Mouse (Mus musculus) adrenal gland, postnatal 10 days (tissue): Measurements from ENCODE around the gene Trib3. TPM values are rescaled to one million over a fixed set of nuclear protein-coding genes. Genes with fewer than 3 reads are reported as not detected.
"Not testable (repeated sequence)": the region's sequence is repeated elsewhere in the genome, so short reads cannot be mapped to it uniquely, and the experiment has no call there.

Experiments used
- DNase-seq: peaks from one replicate; pipeline ENCODE4 v3.0.0; 2021; ENCODE audit warnings: mixed read lengths
- total RNA-seq, 2 experiments: library from RNA; stranded (reverse); gene quantifications; 2 replicates each; pipeline ENCODE4 v1.2.3; 2021

Gene Trib3
- total RNA-seq, 2 experiments from 2014 or later = 4.6 to 6.8 TPM

GRCm38 (mm10) chr2:152312996-152313395, 30.8 kb downstream of the Trib3 start:
- no peak for DNase-seq

- DNase-seq = no peak
These were observed 36.6 kb downstream of the Trib3 start for GRCm38 (mm10) chr2:152307186-152307585.

- DNase-seq = no peak
These were observed 38.4 kb downstream of the Trib3 start for GRCm38 (mm10) chr2:152305480-152305879.

GRCm38 (mm10) chr2:152303781-152304180, 40.1 kb downstream of the Trib3 start:
- DNase-seq = no peak

GRCm38 (mm10) chr2:152302862-152303261, 41.0 kb downstream of the Trib3 start:
- DNase-seq = no peak

- DNase-seq = peak; percentile 36
These were observed 49.3 kb downstream of the Trib3 start for GRCm38 (mm10) chr2:152294541-152294940.

- DNase-seq = peak; percentile 94
These were observed 49.9 kb downstream of the Trib3 start, which contains the start of gene Tbc1d20 for GRCm38 (mm10) chr2:152293727-152294475. Tbc1d20 (plus strand) TSS chr2:152293828.

- DNase-seq = no peak
These were observed 50.6 kb downstream of the Trib3 start for GRCm38 (mm10) chr2:152293179-152293726.

GRCm38 (mm10) chr2:152292475-152292874, 51.4 kb downstream of the Trib3 start:
- DNase-seq = no peak

GRCm38 (mm10) chr2:152289623-152290022, 54.2 kb downstream of the Trib3 start:
- not testable (repeated sequence) for DNase-seq

- DNase-seq = no peak
These were observed 55.8 kb downstream of the Trib3 start for GRCm38 (mm10) chr2:152288046-152288445.

- no peak for DNase-seq
These were observed 56.3 kb downstream of the Trib3 start for GRCm38 (mm10) chr2:152287560-152287959.

Other genes with a start within 250 kb of the Trib3 start
- 100 to 1,000 TPM in 1 of 2 experiments, 10 to 100 TPM in 1; 48.5 to 177 TPM for gene Srxn1, start 238.5 kb downstream of the Trib3 start, total RNA-seq
- 10 to 100 TPM; 22.8 to 28.8 TPM for gene Tcf15, start 200.5 kb downstream of the Trib3 start, total RNA-seq
- 100 to 1,000 TPM in 1 of 2 experiments, 10 to 100 TPM in 1; 96.6 to 109 TPM for gene Csnk2a1, start 117.2 kb downstream of the Trib3 start, total RNA-seq
- gene Tbc1d20, start 50.2 kb downstream of the Trib3 start, total RNA-seq = 100 to 1,000 TPM; 134 to 144 TPM
- gene Rbck1, start 11.4 kb downstream of the Trib3 start, total RNA-seq = 100 to 1,000 TPM in 1 of 2 experiments, 10 to 100 TPM in 1; 92.9 to 124 TPM
- gene Nrsn2, start 32.6 kb upstream of the Trib3 start, total RNA-seq = 1 to 10 TPM; 1.8 to 2.8 TPM
- gene Sox12, start 54.0 kb upstream of the Trib3 start, total RNA-seq = 10 to 100 TPM; 15.7 to 22.7 TPM
- 10 to 100 TPM in 1 of 2 experiments, 1 to 10 TPM in 1; 9.4 to 11.1 TPM for gene Zcchc3, start 71.0 kb upstream of the Trib3 start, total RNA-seq
- under 1 TPM; 0.42 to 0.79 TPM for gene 6820408C15Rik, start 71.6 kb upstream of the Trib3 start, total RNA-seq
- gene Defb23, start 120.6 kb upstream of the Trib3 start, total RNA-seq = not detected
- gene Defb20, start 133.0 kb upstream of the Trib3 start, total RNA-seq = not detected
- gene Defb22, start 146.1 kb upstream of the Trib3 start, total RNA-seq = not detected
- gene Defb26, start 167.7 kb upstream of the Trib3 start, total RNA-seq = not detected
- not detected for gene Defb28, start 174.2 kb upstream of the Trib3 start, total RNA-seq
- gene Defb29, start 196.1 kb upstream of the Trib3 start, total RNA-seq = not detected
- not detected for gene Gm17416, start 225.3 kb upstream of the Trib3 start, total RNA-seq
- not detected for gene Defb21, start 228.7 kb upstream of the Trib3 start, total RNA-seq
- 1 to 10 TPM; 1.5 to 2.2 TPM for gene Defb19, start 236.3 kb upstream of the Trib3 start, total RNA-seq